Mouse (Mus musculus) left cerebral cortex, adult 18-20 months (tissue): ENCODE data around the gene Slc8a1. TPM values are rescaled to one million over a fixed set of nuclear protein-coding genes. Genes with fewer than 3 reads are reported as not detected.

Source experiments
- DNase-seq, 2 experiments: peaks; one replicate each; pipeline ENCODE4 v3.0.0; 2021 to 2022; ENCODE audit warnings: low spot score in 2 of 2, mixed read lengths in 1 of 2
- total RNA-seq, 2 experiments: library from RNA; stranded (reverse); gene quantifications; 2 replicates each; pipeline ENCODE4 v1.2.3; 2021

The Slc8a1 gene
- total RNA-seq, 2 experiments from 2014 or later: 251 to 256 TPM

- no peak for DNase-seq
Measured at GRCm38 (mm10) chr17:81576893-81577292, 161.3 kb downstream of the Slc8a1 start.

GRCm38 (mm10) chr17:81565634-81566372, 172.4 kb downstream of the Slc8a1 start:
- DNase-seq: no peak

GRCm38 (mm10) chr17:81554052-81554734, 184.0 kb downstream of the Slc8a1 start:
- no peak for DNase-seq

- DNase-seq: no peak
Measured at GRCm38 (mm10) chr17:81551856-81552635, 186.1 kb downstream of the Slc8a1 start.

GRCm38 (mm10) chr17:81550864-81551263, 187.3 kb downstream of the Slc8a1 start:
- no peak for DNase-seq

- DNase-seq: no peak
Measured at GRCm38 (mm10) chr17:81548016-81548415, 190.2 kb downstream of the Slc8a1 start.

GRCm38 (mm10) chr17:81546525-81546924, 191.7 kb downstream of the Slc8a1 start:
- DNase-seq: no peak

- no peak for DNase-seq
Measured at GRCm38 (mm10) chr17:81546012-81546411, 192.2 kb downstream of the Slc8a1 start.

GRCm38 (mm10) chr17:81544926-81545325, 193.3 kb downstream of the Slc8a1 start:
- no peak for DNase-seq

GRCm38 (mm10) chr17:81542313-81543185, 195.6 kb downstream of the Slc8a1 start:
- no peak for DNase-seq

- no peak for DNase-seq
Measured at GRCm38 (mm10) chr17:81538163-81539160, 199.7 kb downstream of the Slc8a1 start.

- DNase-seq: no peak
Measured at GRCm38 (mm10) chr17:81536093-81536492, 202.1 kb downstream of the Slc8a1 start.

GRCm38 (mm10) chr17:81529849-81530248, 208.3 kb downstream of the Slc8a1 start:
- DNase-seq: no peak

GRCm38 (mm10) chr17:81528940-81529339, 209.2 kb downstream of the Slc8a1 start:
- no peak for DNase-seq

- DNase-seq: no peak
Measured at GRCm38 (mm10) chr17:81526463-81526862, 211.7 kb downstream of the Slc8a1 start.

- no peak for DNase-seq
Measured at GRCm38 (mm10) chr17:81524826-81525225, 213.4 kb downstream of the Slc8a1 start.

GRCm38 (mm10) chr17:81523943-81524342, 214.2 kb downstream of the Slc8a1 start:
- no peak for DNase-seq

- no peak for DNase-seq
Measured at GRCm38 (mm10) chr17:81518316-81519025, 219.7 kb downstream of the Slc8a1 start.

- DNase-seq: no peak
Measured at GRCm38 (mm10) chr17:81516155-81516554, 222.0 kb downstream of the Slc8a1 start.
